Mouse (Mus musculus) layer of hippocampus, postnatal 14 days (tissue): Measurements from ENCODE around the gene Olfr473. TPM values are rescaled to one million over a fixed set of nuclear protein-coding genes. Genes with fewer than 3 reads are reported as not detected.
"Not testable (repeated sequence)": the region's sequence is repeated elsewhere in the genome, so short reads cannot be mapped to it uniquely, and the experiment has no call there.

Experiments
- DNase-seq, 2 experiments: peaks; one replicate each; pipeline ENCODE4 v3.0.0; 2021 to 2022; ENCODE audit warnings: low spot score in 2 of 2, mixed read lengths in 1 of 2
- long read RNA-seq, 2 experiments: library from polyadenylated mRNA; stranded (forward); transcript quantifications; one replicate each; pipeline ENCODE4 v2.0.0; 2021
- total RNA-seq, 2 experiments: library from RNA; stranded (reverse); gene quantifications; 2 replicates each; pipeline ENCODE4 v1.2.3; 2021

Gene Olfr473
- not detected for total RNA-seq
- long read RNA-seq, experiment 1 = 0 reads
- long read RNA-seq, experiment 2 = 0 reads

DNA sequence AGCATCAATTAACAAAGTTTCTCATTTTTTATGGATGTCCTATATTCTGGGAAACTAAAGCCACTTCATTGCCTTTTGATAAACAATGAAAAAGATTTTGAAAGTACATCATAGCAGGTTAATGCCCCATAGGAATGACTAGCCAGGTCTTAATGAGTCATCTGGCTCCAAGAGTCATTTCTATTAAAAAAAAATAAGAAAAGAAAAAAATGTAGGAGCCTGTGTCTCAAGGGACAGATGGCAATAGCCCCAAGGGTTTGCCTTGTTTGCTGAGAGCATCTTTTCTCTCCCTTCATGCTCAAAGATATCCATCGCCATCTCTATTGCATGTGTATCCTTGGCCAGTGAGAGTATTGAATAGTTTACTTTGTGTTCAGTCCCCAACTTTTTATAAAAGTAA, at the start of gene Olfr473:
Gene Olfr473 (plus strand): TSS at position 301 of the 400 bp plus-strand sequence.
- no peak for DNase-seq

DNA sequence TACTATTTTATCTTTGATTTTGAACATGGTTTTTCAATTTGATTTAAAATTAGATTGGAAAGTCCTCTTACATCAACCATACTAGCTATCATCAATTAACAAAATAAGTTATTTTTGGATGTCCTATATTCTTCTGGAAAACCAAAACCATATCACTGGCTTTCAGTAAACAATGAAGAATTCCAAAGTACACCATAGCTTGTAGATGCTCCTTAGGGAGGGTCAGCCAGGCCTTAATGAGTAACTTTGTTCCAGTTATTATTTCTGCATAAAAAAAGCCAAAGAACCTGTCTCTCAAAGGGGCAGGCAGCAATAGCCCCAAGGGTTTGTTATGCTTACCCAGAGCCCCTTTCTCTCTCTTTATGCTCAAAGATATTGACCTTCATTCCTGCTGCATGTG, 32.6 kb upstream of the Olfr473 start, which contains the start of gene Olfr472:
Gene Olfr472 (plus strand): TSS at position 301 of the 400 bp plus-strand sequence.
- DNase-seq = no peak

DNA sequence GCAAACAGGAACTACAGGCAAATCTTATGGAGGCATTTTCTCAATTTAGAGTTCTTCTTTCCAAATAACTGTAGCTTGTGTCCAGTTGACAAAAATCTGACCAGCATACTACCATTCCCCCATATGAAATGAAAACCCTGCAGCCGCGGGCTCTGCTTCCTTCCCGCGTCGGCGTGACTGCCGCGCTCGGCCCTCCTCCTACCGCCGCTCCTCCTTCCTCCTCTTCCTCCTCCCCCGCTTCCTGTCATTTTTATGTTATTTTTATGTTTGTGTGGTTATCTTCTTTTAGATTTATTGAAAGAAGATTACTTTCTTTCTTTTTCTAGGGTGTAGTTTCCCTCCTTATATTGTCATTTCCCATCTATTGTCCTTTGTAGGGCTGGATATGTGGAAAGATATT, 22.3 kb downstream of the Olfr473 start:
- not testable (repeated sequence) for DNase-seq

DNA sequence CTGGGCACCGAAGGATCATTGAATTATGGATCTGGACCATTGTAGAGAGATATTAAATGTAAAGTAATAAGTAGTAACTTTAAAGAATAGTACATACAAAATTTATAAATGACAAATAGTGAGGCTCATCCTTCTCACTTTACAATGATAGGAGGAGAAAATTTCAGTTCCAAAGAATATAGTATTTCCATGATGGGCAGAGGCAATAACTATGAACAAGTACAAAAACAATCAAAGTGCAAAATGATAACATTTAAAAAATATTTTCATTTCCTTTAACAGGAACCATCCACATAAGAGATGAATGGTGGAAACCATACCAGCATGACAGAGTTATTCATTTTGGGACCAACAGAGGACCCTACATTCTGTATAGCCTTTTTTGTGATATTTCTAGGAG, 24.1 kb downstream of the Olfr473 start, which contains the start of gene Olfr474:
Gene Olfr474 (plus strand): TSS at position 301 of the 400 bp plus-strand sequence.
- DNase-seq = no peak

DNA sequence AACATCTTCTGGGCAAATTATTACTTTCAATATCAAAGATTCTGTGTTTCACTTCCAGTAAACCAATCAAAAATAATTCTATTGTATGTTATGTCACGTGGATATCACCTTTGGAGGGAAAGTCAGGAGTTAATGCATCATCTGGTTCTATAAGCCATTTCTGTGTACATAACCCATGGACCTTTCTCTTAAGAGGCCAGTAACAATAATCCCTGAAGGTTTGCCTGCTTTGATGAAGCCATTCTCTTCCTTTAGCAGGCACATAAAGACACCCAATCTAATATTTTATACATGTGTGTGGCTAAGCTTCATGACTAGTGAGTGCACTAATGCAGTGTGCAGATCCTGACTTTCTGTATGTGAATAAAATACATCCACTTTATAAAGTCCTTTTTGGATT, 34.3 kb downstream of the Olfr473 start, which contains the start of gene Olfr476:
Gene Olfr476 (plus strand): TSS at position 301 of the 400 bp plus-strand sequence.
- DNase-seq = no peak

Other genes with a start within 250 kb of the Olfr473 start
- gene Cyb5r2, start 172.4 kb upstream of the Olfr473 start, total RNA-seq = not detected
- gene Ovch2, start 129.2 kb upstream of the Olfr473 start, total RNA-seq = not detected
- not detected for gene Olfr467, start 118.2 kb upstream of the Olfr473 start, total RNA-seq
- gene Olfr469, start 104.9 kb upstream of the Olfr473 start, total RNA-seq = not detected
- gene Olfr470, start 83.0 kb upstream of the Olfr473 start, total RNA-seq = not detected
- not detected for gene Olfr472, start 32.5 kb upstream of the Olfr473 start, total RNA-seq
- gene Olfr474, start 24.2 kb downstream of the Olfr473 start, total RNA-seq = not detected
- not detected for gene Olfr476, start 34.4 kb downstream of the Olfr473 start, total RNA-seq
- not detected for gene Olfr477, start 56.2 kb downstream of the Olfr473 start, total RNA-seq
- gene Olfr478, start 103.5 kb downstream of the Olfr473 start, total RNA-seq = not detected
- gene Olfr479, start 120.2 kb downstream of the Olfr473 start, total RNA-seq = not detected
- not detected for gene Olfr480, start 136.9 kb downstream of the Olfr473 start, total RNA-seq
- not detected for gene Olfr481, start 149.4 kb downstream of the Olfr473 start, total RNA-seq
- gene Olfr482, start 167.1 kb downstream of the Olfr473 start, total RNA-seq = 1 to 10 TPM; 1.9 to 2.2 TPM
- gene Olfr483, start 170.4 kb downstream of the Olfr473 start, total RNA-seq = not detected
- not detected for gene Olfr484, start 197.0 kb downstream of the Olfr473 start, total RNA-seq
- not detected for gene Olfr485, start 229.4 kb downstream of the Olfr473 start, total RNA-seq
- not detected for gene Olfr486, start 242.3 kb downstream of the Olfr473 start, total RNA-seq